Mouse (Mus musculus) layer of hippocampus, postnatal 25 days (tissue): ENCODE measurements at regions not wholly inside any gene's neighbourhood (a gene's known extent, or its start where the extent isn't known, plus 50 kb on each side); places are given as distances from the start of the nearest gene placed in this dataset.

Experiments used
- DNase-seq, 2 experiments: peaks; one replicate each; pipeline ENCODE4 v3.0.0; 2022; ENCODE audit warnings: mixed read lengths in 2 of 2, low spot score in 1 of 2; ENCODE audit errors: extremely low spot score in 1 of 2

- no peak for DNase-seq
These were observed 687.0 kb upstream of the Vrk2 start for GRCm38 (mm10) chr11:27280791-27281190.

DNA sequence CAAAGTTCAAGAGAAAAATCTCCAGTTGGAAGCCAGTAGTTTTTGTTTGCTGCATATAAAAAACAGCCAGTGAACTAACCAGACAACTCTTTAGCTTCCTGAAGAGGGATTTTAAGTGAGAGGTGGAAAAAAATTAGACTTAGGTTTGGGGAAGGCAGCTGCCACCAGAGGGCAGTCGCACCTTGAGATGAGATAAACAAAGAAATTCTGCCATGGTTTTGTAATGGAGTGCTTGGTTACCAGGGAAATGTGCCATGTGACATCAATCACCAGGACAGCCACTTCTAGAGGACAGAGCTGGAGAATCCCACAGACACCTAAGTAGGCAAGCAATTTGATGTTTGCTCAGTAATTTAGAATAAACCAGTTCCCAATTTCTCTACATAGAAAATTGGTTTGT, 670.5 kb upstream of the Vrk2 start:
- DNase-seq, result peak; percentile 18 to 69

DNA sequence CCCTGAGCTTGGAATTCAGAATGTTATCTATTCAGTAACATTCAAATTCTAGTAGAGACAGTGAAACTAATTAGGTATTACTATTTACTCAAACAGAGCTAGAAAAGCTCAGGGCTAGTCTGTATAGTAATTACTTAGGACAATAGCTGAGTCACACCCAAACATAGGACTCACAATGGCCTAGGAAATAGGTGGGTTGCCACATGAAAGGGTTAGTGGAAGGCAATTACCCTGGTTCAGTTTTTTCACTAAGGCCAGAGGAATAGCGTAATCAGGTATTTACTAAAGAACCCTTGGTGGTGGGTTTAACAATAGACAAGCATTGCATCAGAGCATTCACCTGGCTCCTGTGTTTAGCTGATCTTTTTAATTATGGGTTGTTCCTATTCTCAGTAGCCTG, 664.7 kb upstream of the Vrk2 start:
- DNase-seq, result no peak

- no peak for DNase-seq
These were observed 642.1 kb upstream of the Vrk2 start for GRCm38 (mm10) chr11:27235884-27236283.

GRCm38 (mm10) chr11:27226454-27226853, 632.7 kb upstream of the Vrk2 start:
- no peak for DNase-seq

DNA sequence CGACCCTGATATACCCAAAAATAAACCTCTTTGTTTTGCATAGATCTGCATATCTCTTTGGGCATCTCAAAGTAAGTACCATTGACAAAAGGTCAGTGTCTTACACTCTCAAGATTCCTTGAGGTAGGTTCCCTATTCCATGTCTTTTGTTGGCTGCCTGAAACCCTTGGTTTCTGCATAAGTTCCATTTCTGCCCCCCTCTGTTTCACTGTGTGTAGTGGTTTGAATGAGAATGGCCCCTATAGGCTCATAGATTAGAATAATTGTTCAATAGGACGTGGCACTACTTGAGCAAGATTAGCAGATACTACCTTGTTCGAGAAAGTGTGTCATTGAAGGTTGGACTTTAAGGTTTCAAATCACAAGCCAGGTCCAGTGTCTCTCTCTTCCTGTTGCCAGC, 628.6 kb upstream of the Vrk2 start:
- DNase-seq, result no peak

- DNase-seq, result no peak
These were observed 628.2 kb upstream of the Vrk2 start for GRCm38 (mm10) chr11:27221956-27222355.

- no peak for DNase-seq
These were observed 626.2 kb upstream of the Vrk2 start for GRCm38 (mm10) chr11:27219715-27220699.

DNA sequence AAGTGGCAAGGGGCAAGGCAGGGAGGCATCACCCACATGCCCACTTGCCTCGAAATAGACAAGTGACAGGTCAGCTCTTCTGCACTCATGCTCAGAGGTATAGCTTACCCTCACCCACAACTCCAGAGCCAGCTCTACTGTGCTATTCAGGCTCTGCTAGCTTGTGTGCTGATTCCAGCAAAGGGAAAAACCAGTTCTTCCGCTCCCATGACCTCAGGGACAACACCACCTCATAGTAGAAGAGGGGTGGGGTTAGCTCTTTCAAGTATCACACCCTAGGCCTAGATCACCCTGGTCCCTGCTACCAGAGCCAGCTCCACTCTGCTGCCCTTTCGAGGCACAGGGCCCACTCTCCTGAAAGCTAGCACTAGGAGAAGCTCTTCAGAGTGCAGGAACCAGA, 622.0 kb upstream of the Vrk2 start:
- DNase-seq, result no peak

DNA sequence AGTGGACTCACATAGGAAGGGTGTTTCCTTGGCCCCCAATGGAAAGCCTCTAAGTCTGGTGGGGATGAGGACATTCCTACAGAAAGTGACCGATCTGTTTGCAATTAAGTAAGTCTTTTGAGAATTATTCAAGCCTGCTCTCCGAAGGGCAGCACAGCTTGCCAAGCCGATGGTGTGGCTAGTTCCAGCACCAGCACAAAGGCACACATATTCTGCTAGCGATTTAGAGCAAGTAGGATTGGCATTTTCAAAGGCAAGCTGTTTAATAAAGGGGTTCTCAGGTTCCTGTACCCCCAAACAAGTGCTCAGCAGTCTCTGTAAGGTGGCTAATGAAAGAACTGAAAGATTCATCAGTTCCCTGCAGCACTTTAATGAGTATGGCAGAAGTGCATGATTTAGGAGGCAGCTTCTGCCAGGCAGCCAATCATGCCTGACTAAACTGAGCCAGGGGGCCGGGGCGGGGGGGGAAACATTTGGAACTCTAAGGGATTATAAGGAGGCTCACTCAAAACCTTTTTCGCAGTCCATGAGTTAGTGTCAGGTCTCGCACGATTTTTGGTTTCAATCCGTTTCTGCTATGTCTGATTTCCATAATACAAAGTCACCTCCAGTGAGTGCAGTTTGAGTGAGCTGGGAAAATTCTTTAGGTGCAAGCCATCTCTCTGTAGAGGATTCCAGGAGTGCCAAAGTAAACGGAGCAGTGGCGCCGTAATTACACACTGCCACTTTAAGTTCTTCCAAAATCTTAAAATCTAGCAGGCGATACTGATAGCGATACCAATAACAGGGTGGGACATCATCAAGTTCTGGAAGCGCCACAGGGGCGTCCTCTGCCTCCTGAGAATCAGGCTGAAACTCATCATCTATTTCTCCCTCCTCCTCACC, 609.8 kb upstream of the Vrk2 start:
- DNase-seq, result no peak

DNA sequence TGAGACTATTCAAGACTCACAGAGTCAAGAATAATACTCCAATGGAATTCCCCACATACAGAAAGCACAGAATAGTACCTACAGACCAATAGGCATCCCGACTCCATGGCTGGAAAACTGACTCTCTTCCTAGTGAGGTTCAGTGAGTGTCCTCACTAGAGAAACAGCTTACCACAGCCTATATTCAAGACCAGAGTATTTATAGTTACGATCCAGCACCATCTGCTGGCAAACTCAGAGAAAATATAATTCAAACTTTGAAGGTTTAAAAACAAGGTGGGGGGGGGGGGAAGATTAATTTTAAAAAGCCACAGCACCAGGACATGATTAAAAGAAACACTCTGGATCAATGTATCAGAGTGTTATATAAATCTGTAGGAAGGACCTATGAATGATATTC, 590.2 kb upstream of the Vrk2 start:
- DNase-seq, result no peak

- DNase-seq, result no peak
These were observed 589.6 kb upstream of the Vrk2 start for GRCm38 (mm10) chr11:27183422-27183821.

GRCm38 (mm10) chr11:27160411-27160810, 566.6 kb upstream of the Vrk2 start:
- no peak for DNase-seq
